Mouse (Mus musculus) kidney, postnatal 25 days (tissue): ENCODE measurements around the gene Rnaseh2a.

Experiments
- DNase-seq, 2 experiments: peaks; one replicate each; pipeline ENCODE4 v3.0.0; 2021; ENCODE audit warnings: mixed read lengths in 2 of 2

Rnaseh2a gene

DNA sequence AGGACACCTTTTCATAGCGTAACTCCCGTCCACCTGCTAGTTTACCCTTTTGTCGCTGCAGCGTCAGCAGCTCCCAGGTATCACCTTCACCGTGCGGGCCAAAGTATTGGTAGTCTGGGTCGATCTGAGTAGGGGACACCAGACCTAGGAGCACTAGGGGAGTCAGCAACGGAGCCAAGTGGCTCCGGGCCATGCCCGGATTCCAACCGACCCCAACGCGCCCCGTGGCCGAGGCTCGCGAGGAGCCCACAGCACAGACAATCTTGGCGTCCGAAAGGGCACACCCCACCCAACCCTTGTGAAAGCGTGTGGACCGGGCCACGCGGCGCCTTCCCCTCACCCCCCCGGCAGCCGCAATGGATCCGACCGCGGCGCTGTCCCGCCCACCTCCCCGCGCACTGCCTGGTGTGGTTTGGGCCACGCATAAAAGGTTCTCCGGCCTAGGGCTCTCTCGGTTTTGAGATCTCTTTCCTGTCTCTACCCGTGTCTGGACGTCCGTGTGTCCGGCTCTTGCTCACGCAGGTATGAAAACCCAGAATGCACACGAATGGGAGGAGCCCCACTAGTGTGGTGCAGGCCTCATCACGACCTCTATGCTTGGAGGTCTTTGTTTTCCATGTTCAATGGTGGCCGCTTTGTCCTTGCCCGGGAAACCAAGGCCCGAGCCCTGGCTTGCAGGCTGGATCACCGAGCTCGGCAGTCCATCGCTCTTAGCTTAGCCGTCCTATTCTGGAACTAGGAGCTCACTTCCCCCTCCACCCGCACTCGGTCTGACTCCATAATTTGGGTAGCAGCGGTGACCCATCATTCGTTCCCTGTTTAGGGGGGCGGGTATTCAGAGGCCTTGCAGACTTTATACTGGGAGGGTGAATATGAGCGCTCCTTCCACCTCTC is at the start of gene Rnaseh2a, which contains the start of the genes Gm49661 and Prdx2:
TSS of gene Rnaseh2a (minus strand) at position 527 of the 894 bp plus-strand sequence.
TSS of gene Gm49661 (minus strand) at position 193 of the 894 bp plus-strand sequence.
TSS of gene Prdx2 (plus strand) at position 347 of the 894 bp plus-strand sequence.
- DNase-seq: peak; percentile 84 to 89

DNA sequence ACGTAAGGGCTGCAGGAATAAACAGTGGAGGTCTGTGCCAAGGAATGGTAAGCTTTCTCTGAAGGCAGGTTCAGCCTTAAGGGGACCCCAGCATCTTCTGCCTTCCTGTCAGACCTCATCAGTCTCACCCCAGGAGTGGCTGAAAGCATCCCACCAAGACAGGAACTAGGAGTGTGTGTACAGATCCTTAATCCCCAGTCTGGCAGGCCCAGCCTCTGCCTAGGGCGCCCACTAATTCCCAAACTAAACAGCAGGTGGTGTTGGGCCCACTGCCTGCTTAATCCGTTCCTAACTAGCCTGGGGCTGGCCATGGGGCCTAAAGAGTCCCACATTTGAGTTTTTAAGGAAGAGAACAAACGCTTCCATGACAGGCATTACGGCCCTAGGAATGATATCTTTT is 47.6 kb upstream of the Rnaseh2a start:
- DNase-seq: no peak

DNA sequence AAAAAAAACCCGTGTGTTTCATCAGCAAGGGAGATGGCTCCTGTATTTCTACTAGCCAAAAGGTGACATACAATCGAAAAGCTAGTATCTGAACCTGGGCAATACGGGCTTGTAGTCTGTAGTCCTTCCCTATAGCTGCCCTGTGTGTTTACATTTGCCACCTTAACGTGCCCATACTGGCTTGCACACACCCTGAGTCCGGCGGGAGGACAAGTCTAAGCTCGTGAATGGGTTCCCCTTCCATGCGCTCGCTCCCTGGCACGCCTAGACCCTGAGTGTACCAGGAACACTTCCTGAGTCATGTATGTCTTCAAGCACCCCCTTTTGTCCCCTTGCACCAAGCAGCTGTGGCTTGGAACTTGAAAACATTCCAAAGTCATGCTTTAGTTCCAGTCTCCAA is 47.2 kb upstream of the Rnaseh2a start:
- DNase-seq: no peak

DNA sequence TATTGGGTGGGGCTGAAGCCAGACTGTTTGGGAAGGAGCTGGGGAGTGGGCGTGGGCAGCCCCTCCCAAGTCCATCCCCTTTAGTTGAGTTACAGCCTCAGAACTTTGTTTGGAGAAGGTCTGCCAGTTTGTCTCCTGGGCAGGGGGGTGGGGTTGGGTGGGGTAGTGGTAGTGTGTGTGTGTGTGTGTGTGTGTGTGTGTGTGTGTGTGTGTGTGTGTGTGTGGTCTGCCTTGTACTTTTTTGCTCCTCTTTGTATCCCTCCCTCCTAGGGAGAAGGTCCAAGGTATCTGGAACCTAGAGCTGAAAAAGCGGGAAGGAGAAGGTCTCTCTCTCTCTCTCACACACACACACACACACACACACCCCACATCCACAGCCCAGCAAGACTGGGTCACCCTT is 44.9 kb upstream of the Rnaseh2a start, which contains the start of gene Best2:
TSS of gene Best2 (minus strand) at position 101 of the 400 bp plus-strand sequence.
- DNase-seq: no peak

DNA sequence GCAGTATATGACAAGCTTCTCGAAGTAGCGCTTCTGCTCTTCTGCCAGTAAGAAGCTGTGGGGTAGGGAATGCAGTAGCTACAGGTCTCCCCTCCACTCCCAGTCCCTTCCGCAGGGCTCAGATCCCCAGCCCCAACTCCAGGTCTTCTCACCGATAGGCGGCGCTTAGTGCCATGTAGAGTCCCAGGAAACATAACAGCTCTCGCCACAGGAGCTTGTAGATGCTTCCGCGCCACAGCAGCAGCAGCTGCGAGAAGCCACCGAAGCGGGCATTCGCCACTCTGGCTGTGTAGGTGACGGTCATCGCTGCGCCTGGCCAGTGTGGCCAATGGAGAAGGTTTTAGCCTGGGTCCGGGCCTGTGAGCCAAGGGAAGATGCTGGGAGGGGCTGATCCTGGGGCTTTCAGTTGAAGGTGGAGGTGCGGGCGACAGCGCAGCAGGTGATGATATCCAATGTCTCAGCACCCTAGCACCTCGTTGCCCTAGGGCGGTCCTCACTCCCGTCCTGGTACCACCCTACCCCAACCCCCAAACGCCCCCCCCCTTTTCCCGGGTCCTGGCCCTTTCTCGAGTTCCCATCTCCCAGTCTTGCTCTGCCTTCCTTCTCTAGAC is 43.8 kb upstream of the Rnaseh2a start:
- DNase-seq: peak; percentile 85 to 87

DNA sequence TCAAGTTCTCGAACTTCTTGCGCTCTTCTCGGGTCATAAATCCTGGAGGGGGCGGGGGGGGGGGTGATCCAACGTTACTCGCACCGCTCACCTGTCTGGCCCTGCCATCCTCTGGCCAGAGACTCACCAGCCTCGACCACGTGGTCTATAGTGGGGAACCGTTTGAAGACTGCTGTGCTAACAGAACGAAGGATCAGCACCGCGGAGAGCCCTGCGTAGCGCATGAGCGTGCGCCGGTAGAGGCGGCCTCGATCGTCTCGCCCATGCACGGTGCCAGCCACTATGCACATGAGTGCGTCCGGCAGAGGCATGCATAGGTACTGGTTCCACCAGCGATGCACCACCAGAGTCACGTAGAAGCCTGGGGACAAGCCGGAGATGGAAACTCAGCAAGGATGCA is 41.7 kb upstream of the Rnaseh2a start:
- DNase-seq: no peak

DNA sequence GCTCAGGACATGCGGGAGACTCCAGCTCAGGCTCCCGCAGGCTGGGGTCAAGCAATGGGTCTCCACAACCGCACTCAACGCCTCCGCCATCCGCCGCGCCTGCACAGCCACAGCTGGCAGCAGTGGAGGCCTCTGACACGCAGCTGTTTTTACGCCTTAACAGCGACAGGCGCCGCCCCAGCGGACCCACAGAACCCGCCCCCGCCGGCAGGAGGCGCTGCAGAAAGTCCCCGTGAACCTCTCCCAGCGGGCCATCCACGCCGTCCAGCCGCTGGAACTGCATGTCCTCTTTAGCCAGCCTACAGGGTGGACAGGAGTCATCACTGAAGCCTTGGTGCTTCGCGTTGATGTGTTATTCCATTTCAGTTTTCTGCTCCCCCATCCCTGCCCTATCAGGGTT is 38.1 kb upstream of the Rnaseh2a start:
- DNase-seq: peak; percentile 43 to 50

DNA sequence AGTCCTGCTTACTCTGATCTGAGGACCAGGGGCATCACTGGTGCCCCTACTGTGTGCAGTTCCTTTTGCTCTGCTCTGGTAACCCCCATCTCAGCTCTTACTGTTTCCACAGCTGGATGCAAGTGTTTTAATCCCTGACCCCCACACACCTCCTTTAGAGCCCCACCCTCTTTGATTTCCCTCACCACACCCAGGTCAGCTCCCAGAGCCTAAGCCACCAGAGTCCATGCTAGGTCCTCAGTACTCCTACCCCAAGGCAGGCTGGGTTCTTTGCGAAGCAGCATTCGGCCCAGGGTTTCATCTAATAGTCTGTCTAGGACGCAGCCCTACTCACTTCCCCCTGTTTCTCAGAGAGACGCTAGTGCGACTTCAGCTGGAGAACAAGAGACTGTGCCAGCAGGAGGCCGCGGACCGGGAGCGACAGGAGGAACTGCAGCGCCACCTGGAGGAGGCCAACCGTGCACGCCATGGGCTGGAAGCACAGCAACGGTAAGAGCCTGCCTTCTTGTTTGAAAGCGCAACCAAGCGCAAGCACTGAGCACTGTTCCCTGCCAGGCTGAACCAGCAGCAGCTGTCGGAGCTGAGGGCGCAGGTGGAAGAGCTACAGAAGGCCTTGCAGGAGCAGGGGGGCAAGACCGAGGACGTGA is 28.2 kb upstream of the Rnaseh2a start:
- peak; percentile 91 to 96 for DNase-seq

DNA sequence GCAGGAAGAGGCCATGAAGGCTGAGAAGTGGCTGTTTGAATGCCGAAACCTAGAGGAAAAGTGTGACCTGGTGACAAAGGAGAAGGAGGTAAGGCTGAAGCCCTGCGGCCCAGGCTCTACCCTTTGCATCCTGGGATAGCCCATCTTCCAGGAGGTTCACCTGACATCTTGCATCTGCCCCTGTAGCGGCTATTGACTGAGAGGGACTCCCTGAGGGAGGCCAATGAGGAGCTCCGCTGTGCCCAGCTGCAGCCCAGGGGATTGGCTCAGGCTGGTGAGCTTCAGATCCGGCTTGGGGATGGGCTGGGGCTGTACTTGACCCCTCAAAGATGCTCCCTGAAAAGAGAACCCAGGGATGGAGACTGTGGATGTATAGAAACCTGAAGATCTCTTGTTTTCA is 27.4 kb upstream of the Rnaseh2a start:
- DNase-seq: no peak

DNA sequence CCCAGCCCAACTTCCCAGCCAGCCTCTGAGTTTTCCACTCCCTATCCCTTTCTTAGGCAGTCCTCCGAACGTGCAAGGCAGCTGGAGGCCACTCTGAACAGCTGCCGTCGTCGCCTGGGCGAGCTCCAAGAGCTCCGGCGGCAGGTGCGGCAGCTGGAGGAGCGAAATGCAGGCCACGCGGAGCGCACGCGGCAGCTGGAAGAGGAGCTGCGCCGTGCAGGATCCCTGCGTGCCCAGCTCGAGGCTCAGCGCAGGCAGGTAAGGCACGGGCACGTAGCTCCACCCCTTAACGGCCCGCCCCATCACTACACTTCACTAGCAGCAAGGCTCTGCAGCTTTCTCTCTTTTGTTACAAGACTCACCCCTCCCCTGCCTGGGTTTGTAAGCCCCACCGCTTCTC is 26.1 kb upstream of the Rnaseh2a start:
- no peak for DNase-seq

DNA sequence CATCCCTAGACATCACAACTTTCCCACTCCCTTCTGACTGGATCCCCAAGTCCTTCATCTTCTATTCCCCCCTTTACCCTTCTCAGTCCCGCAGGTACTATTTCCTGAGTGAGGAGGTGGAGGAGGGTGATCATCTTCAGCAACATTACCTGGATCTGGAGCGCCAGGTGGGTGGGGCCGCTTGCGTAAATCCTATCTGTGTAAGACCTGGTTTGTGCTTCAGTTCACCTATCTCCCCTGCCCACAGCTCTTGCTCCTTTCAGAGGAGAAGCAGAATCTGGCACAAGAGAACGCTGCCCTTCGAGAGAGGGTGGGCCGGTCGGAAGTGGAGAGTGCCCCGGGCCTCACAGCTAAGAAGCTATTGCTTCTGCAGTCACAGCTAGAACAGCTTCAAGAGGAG is 24.8 kb upstream of the Rnaseh2a start:
- no peak for DNase-seq

DNA sequence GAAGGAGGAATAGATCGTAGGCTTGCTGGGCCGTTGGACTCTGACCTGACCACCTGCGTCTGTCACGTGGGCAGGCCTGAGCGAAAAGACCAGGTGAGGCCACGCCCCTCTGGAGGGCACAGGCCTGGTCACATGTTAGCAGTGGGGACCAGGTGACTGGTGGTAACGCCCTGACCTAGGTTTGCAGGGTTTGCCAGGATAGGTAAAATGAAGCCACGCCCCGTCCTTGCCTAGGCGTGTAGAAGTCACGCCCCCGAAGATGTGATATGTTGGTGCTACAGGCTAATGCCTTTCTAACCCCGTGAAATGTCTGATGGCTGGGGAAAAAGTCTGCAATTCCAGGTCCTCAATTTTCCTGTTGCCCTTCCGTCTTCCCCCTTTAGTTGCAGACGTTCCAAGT is 21.3 kb upstream of the Rnaseh2a start:
- DNase-seq: peak; percentile 95 to 98

DNA sequence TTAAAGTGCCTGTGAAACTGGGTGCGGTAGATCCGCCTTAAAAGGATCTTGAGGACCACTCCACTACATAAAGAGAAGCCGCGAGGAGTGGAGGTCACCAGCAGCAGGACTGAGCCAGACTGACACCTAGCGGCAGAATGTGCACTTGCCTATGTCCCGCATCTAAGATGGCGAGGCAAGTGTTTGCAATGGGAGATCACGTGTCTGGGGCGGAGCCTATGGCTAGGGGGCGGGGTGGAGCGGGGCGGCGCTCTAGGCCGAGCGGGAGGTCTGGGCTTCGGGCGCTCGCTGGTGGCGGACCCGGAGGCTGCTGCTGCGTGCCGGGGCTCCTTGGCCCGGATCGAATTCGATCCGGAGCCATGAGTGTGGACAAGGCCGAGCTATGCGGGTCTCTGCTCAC is 20.8 kb upstream of the Rnaseh2a start, which contains the start of gene Hook2:
TSS of gene Hook2 (plus strand) at position 255 of the 400 bp plus-strand sequence.
- DNase-seq: peak; percentile 98 to 99

DNA sequence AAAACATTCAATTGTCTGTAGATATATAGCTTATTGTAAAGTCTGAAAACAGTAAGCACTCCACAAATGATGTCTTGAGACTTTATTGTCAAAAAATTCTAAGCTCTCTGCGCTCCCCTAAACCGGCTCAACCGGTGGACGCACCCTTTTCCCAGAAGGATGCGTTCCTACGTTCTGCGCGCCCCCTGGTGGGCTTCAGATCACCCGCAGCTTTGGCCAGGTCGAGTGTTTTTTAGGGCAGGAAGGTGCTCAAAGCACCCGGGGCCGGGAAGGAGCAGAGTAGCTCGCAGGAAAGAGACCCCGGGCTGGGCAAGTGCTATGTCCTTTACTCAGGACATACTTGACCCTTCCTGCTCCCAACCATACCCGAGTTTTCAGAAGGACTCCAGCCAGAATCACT is 20.2 kb upstream of the Rnaseh2a start:
- DNase-seq: peak; percentile 94 to 97

DNA sequence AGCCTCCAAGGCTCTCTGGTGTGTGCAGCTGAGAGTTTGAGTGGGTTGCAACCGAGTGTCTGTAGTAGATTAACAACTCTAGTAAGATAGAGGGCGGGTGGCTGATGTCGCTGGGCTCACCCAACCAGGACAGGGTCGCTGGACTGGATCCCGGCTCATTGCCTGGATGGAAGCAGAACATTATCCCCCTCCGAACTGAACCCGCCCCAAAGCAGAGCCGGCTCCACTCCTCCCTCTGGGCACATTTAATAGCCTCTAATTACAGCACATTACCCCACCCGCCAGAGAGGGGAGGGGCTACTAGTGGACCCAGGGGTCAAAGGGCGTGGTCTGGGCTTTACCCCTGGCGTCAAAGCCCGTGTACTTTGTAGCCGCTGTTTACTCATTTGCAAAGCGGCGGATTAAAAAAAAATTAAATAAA is 19.8 kb upstream of the Rnaseh2a start:
- peak; percentile 92 to 96 for DNase-seq

DNA sequence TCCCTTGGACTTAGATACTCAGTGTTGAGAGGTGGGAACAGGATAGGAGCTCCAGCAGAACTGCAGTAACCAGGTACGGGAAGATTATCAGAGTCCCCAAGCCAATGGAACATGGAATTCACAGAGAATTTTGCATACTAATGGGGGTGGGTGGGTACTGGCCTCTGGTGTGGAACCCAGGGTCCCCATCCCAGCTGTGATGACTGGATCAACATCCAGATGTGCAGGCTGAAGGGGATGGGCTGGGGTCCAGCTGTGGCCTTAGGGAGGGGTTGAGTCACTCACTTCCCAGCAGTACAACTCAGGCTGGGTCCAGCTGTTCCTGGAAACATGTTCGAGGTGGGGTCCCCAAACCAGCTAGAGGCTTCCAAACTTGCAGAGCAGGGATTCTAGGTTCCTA is 18.3 kb upstream of the Rnaseh2a start:
- DNase-seq: no peak

DNA sequence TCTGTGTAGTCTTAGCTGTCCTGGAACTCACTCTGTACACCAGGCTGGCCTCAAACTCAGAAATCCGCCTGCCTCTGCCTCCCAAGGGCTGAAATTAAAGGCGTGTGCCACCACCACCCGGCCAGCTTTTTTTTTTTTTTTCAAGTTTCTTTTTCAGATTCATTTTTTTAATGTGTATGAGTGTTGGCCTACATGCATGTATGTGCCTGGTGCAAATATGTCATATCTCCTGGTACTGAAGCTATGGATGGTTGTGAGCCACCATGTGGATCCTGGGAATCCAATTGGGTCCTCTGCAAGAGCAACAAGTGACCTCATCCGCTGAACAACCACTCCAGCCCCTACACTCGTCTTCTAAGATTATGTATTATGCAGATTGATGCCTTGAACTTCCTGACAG is 17.8 kb upstream of the Rnaseh2a start:
- DNase-seq: no peak

DNA sequence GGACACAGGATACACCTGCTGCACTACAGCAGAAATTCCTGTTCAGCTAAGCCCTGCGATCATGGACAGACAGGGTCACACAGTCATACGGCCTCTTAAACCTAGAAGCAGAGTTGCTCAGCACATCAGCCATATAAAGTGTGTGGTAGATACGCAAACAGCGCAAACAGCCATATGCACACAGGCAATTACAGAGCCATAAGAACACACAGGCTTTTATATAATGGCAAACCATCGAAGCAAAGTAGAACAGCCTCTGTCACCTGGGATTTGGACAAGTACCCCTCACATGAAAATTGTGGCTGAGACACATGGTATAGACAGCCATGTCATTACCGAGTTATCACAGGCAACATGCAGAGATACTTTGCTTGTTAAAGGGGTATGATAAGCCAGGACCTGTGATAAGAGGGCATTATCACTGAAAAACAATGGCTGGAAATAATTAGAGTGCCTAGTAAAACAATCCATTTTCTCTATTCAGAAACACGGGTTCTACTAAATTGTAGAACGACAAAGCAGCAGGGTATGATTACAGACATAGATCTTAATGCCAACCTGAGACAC is 16.9 kb upstream of the Rnaseh2a start:
- no peak for DNase-seq

DNA sequence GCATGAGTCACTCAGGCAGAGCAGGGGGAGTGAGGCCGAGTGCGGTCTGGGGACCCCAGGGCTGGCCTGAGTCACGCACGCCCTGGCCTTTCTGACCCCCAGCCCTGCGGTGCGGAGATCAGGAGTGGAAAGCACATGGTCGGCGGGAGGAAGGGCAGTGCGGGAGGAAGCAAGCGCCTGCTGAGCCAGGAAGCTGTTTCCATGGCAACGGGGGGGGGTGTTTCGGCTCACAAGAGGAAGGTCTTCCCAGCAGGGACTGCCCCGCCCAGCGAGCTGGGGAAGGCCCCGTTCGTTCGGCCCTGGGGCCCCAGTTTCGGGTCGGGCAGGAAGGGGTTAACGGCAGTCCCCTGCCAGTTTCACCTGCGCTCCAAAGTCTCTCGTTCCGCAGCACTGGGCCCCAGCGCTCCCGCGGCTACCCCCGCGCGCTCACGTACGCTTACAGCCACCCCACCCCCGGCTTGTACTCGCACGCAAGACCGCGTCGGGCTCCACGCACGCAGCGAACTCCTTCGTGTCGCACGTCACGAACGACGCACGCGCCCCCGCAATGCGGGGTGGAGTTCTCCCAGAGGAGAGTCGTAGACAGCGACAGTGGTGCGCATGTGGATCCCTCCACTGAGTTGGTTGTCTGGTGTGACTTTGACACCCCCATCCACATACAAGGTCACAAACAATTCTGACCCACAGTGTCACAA is 16.3 kb upstream of the Rnaseh2a start:
- DNase-seq: peak; percentile 97 to 98

DNA sequence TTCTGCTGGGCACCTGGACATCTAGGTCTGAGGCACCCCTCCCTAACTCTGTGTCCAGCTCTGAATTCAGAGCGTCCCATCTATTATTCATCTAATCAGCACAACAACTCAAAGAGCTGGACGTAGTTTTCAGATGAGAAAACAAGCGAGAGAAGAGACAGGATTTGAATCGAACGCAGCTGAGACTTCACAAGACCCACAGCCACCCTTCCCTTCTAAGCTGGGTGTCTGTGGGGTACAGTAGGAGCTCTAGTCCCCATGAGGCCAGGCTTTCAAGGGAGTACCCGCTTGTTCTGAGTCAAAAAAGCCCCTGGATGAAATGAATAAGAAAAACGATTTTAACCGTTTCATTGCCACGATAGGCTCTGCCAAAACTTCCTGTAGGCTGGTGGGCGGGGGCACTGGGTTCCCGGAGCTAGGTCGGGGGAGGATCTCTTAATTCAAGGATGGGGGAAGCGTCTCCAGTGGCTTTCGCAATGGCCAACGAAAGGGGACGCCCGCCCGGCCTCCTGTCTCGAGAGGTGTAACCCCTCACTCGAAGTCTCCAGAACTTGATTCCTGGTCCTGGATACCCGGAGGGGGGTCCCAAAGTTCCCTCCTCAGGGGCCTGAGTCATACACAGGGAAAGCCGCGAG is 15.6 kb upstream of the Rnaseh2a start:
- DNase-seq: peak in 1 of 2 experiments; percentile 22

DNA sequence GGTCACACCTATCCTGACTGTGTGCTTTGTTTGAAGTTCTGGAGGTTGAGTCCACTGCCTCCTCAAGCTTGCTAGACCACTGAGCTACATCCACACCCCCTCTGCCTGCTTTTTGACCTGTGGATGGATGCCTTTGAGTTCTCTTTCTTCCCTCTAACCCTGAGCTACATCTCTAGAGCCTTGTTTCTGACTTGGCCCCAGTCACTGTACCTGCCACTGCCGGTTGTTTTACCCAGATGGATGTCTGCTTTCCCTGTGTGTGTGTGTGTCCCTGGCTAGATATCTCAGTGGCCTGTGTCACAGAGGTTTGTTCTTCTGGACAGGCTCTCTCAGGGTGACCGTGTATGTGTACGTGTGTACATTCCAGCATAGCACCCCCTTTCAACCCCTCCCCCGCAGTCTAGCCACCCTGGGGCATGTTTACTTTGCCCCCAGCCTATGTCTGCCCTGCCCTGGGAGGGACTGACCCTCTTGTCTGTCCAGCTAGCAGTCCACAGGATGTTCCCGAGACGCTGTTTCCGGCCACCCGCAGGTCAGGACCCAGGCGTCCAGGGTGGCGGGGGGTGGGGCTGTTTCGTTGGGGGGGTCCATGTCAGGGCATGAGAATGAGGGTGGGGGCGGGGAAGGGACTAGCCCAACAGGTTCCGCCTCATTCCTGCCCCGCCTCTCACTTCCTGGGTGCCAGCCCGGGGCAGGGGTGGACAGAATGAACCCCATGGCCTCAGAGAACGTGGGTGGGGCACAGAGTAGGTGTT is 14.9 kb upstream of the Rnaseh2a start:
- DNase-seq: peak; percentile 70 to 91
